Mouse (Mus musculus) CD4-positive, CD25-positive, alpha-beta regulatory T cell, adult 2 months (primary cell): Measurements from ENCODE around the gene Htra1.

ENCODE experiments used
- DNase-seq: peaks from one replicate; pipeline ENCODE4 v3.0.0-alpha.2; 2012; ENCODE audit warnings: low read depth, low spot score

The Htra1 gene

DNA sequence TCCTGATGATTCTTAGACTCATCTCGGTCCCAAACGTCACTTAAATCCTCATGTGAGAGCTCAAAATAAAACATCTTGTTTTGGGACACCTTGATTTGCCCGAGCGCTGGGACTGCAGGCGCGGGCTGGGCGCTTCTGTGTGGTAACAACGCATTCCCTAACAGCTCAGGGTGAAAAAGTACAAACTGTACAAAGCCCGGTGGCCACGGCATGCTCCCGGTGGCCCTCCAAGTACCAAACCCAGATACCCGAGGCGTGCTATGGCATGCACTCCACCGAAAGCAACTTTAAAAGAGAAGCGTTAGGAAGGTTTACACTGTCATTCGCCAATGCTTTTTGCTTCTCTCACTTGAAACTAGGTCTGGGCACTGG, 504 bp upstream of the Htra1 start:
- DNase-seq: no peak

DNA sequence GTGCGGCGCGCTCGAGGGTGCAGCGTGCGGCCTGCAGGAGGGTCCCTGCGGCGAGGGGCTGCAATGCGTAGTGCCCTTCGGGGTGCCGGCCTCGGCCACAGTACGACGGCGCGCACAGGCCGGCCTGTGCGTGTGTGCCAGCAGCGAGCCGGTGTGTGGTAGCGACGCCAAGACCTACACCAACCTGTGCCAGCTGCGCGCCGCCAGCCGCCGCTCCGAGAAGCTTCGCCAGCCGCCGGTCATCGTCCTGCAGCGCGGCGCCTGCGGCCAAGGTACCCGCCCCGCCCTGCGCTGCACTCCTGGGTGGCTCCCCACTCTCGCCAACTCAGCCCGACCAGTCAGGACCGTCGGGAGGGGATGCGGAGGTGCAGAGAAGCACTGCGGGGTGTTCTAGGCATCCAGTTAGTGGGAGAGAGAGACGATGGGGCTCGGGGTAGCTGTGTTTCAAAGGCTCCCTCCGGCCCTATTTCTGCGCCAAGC, 601 bp downstream of the Htra1 start:
- no peak for DNase-seq

DNA sequence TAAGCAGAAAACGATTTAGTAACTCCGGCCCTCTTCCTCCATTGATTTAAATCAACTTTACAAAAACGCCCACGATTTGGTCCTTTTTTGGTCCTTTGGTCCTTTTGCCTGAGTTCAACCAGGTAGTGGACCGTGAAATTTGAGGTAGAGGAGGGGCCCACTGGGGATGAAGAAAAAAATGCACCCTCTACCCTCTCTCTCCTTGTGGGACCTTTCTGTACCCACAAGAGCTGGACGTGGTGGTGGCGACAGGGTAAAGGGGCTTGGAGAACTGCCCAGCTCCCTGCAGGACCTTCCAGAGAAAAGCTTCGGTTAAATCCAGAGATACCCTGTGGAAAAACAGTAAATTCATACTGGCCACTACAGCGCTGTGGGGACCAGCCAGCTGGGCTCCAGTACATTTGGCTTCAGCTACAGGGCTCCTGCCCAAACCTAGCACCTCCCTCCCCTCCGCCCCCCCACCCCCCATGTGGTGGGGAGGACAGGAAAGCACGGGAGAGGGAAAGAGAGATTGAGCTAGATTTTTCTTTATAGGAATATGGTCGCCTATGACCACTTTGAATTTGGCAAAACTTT, 1.4 kb downstream of the Htra1 start:
- no peak for DNase-seq

DNA sequence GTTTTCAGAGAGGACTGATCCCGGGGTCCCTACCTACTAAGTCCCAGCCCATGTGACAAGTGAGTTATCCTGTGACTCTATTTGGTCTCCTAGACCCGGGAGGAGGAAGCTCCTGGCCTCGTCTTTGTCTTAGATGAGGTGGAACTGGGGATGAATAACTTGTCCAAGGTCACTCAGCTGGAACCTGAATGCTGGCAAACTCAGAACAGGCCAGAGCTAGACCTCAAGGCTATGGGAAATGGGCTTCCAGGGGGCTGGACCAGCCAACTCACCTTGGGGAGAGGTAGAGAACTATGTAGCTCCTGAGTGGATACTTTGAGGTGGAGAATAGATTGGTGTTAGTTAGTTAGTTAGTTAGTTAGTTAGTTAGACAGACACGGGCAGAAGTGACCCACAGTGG, 2.1 kb downstream of the Htra1 start:
- DNase-seq: no peak

DNA sequence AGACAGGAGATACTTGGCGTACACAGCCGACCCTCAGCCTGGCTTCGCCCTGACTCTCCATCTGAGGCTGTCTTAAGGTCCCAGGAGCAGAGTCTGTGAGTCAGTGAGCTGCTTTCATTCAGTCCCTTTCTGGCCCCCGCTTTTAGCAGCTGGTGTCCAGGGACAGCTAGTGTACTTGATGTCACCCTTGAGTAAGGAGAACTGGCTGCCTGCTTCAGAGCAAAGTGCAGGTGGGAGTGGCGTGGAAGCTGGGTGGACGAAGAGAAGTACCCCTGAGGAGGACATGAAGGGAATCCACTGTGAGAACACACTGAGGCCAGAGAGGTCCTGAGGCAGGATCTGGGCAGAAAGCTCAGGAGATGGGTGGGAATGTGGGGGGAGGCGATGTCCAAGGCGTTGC, 3.0 kb downstream of the Htra1 start:
- DNase-seq: no peak

DNA sequence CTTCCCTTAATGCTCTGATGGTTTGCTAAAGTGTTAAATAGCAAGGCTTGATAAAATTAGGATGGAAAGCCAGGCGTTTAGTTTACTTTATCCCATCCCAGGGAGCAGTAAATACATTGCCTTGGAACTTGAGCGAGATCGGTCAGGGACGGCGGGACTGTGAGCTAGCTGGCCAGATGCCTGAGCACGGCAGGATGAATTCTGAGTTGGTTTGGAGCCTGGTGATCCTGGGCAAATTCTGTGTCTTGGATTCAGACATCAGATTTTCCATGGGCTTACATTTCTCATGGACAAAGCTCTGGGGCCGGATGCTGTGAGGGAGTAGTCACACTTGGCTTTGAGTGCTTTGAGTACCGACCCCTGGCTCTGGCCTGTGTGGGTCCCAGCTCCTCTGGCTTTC, 4.8 kb downstream of the Htra1 start:
- no peak for DNase-seq

DNA sequence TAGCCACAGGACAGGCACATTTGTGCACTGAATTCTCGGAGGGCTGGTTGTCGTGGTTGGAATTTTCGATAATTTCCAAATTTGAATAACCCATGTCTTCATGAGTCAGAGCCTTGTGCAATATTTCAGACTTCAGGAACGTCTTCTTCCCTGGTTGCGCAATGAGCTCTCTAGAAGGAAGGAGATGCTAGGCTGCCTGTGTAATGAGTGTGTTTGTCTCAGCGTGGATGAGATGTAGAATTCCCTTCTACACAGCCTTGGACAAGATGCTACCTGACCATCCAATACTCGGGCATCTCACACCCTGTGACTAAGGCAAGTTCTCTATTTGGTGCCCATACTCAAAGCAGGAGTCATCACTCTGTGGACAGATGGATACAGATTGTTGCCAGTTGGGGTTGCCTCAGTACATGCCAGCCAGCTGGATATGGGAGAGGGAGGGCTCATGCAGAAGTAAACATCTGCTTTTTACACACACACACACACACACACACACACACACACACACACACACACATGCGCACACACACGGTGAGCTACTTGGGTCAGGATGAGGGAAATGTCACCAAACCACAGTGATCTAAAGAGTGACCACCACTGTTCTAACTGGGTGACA, 7.5 kb downstream of the Htra1 start:
- DNase-seq: no peak

DNA sequence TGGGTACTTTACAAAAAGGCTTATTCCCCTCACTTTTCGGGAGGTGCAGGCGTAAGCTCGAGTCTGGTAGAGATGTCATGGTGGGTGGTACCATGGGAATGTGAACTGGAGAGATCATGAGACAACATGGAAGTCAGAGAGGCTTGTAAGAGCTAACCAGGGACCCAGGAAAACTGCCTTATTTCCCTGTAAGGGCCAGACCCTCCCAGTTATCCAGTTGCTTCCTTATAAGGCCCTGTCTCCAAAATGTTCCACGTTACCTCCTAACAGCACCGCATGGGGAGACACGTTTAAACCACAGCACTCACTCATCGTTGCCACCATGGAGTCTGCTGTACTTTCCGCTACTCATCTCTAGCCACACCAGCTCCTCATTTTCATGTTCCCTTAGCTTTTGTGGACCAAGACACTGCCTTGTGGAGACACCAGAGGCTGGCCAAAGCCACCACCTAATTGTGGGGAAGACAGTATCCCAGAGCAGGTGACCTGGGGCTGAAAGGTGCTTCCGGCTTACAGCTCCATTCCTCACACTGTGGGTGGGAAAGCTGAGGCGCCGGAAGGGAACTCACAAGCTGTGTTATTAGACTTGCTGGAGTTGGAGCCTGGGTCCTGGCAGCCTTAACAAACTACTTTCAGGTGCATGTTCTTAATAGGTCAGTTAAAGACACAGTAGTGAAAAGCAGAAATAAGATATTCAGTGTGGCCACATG, 9.0 kb downstream of the Htra1 start:
- no peak for DNase-seq

DNA sequence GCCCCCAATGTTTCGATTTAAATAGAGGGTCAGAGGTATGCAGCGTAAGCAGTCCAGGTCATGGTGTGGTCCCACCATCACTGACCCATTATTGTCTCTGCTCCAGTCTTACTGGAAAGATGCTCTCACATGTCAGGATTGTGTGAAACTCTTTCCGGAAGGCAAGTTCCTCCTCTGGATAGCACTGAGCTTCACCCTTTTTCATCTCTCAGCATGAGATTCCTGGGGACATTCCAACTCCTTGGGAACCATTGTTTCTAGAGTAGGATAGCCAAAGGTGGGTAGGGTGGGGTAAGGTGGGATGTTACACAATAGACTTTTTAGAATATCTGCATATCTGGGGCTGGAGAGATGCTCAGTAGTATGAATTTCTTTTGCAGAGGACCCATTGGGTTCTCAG, 9.8 kb downstream of the Htra1 start:
- no peak for DNase-seq

DNA sequence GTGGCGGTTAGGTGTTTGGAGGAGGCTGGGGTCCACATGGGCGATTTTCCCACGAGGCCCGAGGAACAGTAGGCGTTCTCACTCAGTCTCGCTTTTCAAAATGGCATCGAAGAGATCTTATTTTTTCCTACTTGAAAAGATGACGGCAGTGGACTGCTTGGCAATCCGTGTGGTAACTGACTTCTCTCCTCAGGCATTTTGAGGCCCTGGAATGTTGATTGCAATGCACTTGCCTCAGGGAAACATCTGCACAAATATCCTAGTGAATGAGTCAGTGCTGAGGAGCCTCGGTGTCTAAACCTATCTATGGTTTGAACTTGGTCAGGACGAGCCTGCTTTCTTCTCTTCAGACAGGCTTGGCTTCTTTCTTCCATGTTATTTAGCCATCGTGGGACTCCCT, 10.4 kb downstream of the Htra1 start:
- DNase-seq: no peak

DNA sequence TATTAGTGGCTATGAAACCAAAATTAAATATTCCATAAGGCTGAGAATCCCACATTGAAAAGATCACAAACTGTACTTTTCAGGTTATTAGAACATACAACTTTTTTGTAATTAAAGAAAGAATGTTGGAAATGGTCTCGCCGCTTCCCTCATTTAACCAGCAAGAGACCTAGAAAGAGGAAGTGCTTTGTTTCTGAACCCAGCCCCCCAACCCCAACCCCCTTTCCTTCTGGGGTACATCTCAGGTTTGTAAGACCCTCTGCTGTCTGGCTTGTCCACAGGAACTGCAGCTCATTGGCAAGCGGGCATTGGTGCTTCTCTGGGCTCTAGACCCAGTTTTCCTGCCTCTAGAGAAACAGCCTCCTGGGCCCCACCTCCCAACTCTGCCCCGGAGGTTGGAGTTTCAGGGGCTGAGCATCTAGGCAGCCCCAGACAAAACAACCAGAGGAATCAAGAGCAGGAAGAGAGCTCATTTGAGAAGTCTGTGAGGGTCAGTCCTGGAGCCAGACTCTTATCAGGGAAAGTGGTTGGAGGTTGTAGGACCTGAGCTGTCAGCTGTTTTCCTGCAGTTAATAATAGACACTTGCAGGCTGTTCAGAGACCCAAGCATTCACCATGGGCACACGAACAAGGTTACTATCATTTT, 12.8 kb downstream of the Htra1 start:
- DNase-seq: no peak

DNA sequence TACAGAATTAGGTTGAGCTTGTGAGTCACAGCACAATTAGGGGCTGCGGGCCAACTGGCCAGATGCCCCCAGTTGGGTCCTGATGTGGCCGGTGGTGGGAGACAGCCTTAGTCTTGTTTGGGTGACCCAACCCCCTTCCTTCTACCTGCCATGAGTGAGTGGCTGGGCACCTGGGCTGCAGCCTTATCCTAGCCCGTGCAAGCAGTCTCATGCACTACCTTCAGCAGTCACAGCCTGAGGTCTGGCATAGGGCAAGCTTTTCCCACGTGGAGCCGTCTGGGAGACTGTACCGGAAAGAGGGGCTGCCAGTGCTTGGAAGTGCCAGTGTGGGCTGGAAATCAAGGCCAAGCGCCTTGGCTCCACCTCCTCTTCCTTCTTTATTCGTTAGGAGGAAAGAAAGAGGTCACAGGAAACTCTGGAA, 13.4 kb downstream of the Htra1 start:
- DNase-seq: no peak

DNA sequence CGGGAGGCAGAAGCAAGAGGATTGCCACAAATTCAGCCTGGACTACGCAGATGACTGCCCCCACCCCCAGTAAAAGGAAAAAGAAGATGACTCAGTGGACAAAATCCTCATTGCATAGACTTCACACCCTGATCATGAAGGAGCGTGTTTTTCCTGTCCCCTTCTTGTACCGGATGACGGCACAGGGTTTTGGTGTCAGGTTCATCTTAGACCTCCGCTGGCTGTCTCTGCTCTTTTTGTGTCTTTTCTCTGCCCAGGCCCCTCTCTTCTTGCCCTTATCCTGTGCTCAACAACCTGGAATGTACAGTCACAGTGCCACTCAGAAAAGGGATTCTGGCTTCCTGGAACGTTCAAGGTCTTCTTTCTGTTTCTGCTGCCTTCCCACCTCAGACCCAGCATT, 14.6 kb downstream of the Htra1 start:
- DNase-seq: no peak

DNA sequence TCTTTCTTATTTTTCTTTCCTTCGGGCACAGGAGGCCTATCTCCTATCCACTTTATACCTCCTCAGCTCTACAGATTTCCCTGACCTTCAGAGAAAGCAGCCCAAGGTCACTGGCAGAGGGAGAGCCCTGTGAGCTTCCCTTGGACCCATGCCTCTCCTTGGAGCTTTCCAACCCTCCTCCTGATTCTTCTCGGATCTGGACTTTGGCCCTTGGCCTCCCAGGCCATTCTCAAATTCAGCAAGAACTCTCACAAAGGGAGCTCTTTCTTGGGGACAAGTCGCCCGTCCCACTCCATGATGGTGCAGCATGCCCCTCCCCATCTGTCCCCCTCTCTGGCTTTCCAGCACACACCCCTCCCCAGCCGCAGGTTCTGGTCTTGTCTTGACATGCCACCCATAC, 15.1 kb downstream of the Htra1 start:
- DNase-seq: no peak

DNA sequence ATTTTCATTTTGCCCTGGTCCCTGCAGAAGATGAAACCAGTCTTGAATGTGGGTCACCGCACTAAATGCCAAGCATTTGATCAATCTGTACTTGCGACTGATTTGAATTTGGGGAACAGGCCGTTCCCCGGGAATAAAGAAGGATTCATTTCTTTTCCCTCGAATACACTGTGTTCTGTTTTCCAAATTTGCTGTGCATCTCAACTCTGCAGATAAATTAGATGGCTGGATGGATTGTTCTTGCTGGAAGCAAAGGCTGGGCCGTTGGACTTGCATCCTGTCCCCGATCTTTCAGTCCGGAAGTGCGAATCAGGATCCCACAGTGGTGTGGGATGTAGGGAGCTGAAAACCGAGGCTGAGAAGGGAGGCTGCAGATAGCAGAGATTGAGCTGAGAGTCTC, 17.5 kb downstream of the Htra1 start:
- no peak for DNase-seq

DNA sequence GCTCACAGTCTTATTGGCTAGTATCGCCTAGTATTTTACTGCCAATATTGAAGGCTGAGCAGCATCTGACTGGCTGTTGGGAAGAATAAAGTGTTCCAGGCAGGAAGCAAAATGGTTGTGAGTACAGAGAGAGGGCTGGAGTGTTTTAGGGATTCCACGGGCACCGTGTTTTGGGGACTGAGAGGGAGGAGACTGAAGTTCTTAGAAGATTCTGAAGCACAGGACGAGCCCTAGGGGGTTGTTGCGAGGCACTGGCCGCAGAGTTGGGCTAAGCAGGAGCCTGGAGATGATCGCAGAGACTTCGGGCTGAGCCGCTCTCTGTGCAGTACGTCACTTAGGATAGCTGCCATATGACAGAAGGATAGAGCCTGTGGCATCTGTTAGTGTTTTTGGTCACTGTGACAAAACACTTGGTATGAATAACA, 18.3 kb downstream of the Htra1 start:
- no peak for DNase-seq

DNA sequence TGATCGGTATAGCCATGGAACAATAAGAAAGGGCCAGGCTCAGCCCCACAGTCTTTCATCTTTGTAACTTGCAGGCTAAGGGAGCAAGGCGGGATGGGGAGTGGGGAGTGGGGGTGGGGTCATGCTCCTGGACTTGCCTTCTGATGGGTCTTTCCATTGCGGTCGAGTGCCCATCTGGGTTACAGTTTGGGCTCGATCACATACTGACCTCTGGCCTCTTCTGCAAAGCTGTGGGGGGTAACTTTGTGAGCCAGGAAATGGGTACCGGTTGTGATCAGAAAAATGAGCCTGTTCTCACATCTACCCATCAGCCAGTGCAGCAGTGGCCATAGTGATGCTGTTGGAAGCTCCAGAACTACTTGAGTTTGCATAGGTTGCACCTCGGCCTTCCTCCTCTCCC, 22.6 kb downstream of the Htra1 start:
- DNase-seq: no peak

DNA sequence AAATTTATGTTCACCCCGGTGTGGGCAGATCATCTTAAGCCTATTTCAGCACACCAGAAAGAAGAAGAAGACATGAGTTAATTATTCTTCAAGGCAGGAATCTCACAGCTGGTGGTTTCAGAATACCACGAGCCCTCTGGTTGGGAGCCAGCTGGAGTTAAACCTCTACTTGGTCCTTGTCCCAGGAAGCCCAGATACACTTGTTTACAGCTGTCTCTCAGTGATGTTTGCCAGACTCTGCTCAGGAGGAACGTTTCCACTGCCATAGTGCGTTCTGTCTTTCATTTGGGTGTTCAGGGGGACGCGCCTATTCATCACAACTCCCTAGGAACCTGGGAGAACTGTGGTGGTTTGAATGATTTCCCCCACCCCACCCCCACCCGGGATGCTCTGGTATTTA, 24.0 kb downstream of the Htra1 start:
- DNase-seq: no peak

DNA sequence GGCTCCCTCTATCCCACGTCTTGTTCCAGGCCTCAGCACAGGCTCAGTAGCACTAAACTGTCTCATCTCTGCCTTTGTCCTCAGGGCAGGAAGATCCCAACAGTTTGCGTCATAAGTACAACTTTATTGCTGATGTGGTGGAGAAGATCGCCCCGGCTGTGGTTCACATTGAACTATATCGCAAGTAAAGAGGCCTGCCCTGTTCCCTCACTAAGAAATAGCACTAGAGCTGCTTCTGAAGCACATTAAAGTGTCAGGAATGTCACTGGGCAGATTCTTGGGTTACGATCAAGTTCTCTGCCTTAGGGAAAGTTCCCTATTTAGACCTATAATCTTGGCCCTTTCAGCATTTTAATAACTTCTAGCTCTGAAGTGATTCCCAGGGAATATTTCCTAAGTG, 25.5 kb downstream of the Htra1 start:
- no peak for DNase-seq

DNA sequence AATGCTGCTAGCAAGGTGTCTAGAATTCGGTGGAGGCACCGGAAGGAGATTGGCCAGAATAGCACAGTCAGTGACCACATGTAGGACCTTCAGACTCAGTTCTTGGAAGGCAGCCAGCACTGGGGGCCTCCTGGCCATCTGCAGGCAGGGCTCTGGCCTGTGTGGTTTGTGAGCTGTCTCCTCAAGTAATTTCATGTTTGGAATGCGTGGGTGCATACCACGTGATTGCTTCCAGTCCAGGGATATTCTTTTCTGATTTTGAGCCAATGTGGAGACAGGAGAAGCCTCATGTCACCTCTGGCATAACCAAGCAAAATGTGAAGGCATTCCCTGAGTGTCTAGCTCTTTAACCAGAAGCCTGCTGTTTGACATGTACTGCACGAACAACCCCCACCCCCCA, 28.8 kb downstream of the Htra1 start:
- DNase-seq: no peak

DNA sequence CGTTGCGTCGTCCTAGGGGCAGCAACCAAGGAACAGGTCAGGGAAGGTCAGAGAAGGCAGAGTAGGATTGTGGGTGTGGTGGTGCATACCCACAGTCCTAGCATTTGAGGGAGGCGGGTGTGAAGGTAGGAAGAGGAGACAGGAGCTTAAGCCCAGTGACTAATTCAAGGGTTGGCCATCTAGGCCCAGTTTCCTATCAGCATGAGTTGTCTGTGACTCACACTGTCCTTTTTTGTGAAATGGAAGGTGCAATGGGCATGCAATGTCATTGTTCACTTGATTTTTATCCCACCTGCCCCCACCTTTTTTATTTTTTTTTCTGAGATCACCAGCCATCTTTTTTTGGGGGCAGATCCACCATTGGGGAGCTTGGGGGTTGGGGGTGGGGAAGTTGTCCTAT, 29.5 kb downstream of the Htra1 start:
- no peak for DNase-seq

DNA sequence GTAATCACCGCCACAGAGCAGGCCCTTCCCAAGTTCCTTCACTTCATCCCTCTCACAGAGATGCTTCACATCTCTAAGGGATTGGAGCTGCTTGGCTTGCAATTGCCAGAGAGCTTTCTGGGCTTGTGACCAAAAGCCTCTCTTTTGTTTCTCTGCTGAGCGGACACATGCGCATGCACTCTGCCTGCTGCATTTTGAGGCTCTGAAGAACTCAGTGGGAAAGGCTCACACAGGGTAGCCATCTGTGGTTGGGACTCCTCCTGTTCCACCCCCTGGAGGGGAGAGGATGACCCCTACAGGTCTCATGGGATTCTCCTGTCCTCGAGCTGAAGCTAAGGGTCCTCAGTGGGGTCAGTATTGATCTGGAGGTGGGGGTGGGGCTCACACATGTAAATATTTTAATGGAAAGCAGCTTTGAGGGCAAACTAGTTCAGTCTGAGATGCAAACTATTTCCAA, 30.0 kb downstream of the Htra1 start:
- no peak for DNase-seq

DNA sequence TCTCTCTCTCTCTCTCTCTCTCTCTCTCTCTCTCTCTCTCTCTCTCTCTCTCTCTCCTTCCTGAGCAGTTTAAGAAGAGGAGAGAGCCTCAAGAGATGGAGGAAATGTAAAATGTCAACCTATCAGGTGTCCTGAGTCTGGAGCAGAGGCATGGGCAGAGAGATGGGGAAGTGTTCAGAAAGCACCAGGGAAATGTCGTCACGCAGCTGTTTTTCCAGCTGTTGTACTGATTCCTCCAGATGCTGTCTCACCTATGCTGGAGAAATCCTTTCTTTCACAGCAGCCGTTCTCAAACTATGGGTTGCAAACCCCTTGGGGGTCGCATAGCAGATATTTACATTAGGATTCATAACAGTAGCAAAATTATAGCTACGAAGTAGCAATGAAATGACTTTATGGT, 30.5 kb downstream of the Htra1 start:
- DNase-seq: no peak
